Mouse (Mus musculus): ENCODE results near the gene Cdk1.

The Cdk1 gene

DNA sequence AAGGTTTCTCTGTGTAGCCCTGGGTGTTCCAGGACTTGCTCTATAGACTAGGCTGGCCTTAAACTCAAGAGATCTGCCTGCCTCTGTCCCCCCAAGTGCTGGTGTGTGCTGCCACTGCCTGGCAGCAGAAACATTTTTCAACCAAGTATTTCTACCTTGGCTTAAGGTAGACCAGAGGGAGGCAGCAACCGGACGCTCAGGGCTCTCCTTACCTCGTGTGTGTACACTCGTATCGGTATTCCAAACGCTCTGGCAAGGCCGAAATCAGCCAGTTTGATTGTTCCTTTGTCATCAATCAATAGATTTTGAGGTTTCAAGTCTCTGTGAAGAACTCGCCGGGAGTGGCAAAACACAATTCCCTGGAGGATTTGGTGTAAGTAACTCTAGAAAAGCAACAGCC is 10.4 kb downstream of the Cdk1 start:
- DNase-seq (ENCODE audit: low spot score), result no peak

- DNase-seq (ENCODE audit: low spot score), result no peak
Observed at GRCm38 (mm10) chr10:69341570-69342227, 11.0 kb downstream of the Cdk1 start.

DNA sequence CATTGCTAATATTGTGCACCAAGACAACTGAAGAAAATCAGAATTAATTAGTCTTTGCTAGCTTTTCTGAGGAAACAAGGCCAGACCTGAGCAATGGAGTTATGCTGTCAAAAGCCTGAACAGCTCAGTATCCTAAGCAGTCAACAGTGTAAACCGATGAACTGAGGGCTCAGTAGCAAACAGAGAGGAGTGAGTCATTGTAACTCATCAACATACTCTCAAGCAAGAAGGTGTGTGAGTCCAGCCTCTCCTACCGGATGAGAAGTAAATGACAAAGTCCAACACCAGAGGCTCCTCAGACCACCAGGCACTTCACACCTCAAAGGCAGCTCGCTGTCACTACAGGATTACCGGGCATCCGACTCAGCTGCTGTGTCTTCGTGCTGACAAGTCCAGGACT is 12.7 kb downstream of the Cdk1 start:
- DNase-seq (ENCODE audit: low spot score), result no peak

DNA sequence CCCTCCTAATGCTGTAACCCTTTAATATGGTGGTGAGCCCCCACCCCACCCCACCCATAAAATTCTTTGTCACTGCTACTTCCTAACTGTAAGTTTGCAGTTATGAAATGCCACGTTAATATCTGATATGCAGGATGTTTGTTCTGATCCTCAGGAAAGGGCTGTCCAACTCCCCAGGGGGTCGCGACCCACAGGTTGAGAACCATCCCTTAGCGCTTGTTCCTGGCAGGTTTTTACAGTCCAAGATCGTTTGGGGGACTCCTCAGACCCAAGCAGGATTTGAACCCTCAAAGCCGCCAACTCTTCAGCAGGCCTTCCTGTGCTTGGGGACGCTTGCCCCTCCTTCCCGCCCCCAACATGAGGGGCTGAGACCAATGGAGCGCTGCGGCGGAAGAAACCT is 16.5 kb downstream of the Cdk1 start:
- no peak for DNase-seq (ENCODE audit: low spot score)

GRCm38 (mm10) chr10:69335611-69336010 is 17.1 kb downstream of the Cdk1 start:
- DNase-seq (ENCODE audit: low spot score), result no peak

DNA sequence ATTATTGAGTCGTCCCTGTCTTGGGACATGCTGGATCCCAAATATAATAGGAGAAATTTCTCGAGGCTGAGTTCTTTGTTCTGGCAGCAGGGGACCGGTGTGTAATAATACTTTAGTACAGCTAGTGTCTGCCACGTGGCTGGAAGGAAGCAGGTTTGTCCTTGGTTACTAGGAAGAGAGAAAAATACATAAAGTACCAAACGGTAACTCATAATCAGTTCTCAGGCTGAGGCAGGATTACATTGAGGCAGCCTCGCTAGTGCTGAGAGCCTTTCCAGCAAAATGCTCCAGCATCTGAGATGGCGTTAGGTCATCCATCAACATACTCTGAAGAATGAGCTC is 17.6 kb downstream of the Cdk1 start:
- no peak for DNase-seq (ENCODE audit: low spot score)

GRCm38 (mm10) chr10:69334271-69335194 is 18.2 kb downstream of the Cdk1 start:
- no peak for DNase-seq (ENCODE audit: low spot score)

DNA sequence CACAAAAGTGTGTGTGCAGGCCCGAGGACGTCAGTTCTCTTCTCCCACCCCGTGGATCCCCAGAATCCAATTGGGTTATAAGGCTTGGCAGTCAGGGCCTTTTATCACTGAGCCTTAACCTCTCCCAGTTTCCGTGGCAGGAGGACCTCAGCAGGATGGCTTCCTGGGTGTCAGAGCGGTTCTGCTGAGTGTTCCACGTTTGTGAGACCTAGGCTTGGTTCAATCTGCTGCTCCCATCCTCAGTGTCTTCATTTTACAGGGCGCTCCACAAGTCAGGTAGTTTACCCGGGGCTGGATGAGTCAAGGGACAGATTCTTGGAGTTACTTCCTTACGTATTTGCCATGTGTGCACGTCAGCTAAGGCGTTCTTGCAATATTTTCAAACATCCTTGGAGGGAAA is 19.5 kb downstream of the Cdk1 start:
- no peak for DNase-seq (ENCODE audit: low spot score)

DNA sequence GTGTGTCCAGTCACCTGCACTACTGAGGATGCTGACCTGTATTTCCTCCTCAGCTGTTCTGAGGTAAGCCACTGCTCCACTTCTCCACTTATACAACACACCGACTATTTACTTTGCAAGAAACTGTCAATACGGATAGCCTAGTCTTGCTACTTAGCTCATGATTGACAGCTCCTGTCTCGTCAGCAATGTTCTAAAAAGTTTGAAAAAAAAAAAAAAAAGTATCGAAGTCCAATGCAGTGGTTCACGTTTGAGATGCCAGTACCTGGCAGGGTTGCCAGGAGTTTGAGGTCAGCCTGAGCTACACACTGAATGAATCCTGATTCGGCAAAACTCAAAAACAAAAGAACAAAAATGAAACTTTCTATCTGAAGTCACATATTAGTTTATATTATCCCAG is 21.5 kb downstream of the Cdk1 start:
- no peak for DNase-seq (ENCODE audit: low spot score)

GRCm38 (mm10) chr10:69328656-69329046 is 24.1 kb downstream of the Cdk1 start:
- DNase-seq (ENCODE audit: low spot score), result no peak

DNA sequence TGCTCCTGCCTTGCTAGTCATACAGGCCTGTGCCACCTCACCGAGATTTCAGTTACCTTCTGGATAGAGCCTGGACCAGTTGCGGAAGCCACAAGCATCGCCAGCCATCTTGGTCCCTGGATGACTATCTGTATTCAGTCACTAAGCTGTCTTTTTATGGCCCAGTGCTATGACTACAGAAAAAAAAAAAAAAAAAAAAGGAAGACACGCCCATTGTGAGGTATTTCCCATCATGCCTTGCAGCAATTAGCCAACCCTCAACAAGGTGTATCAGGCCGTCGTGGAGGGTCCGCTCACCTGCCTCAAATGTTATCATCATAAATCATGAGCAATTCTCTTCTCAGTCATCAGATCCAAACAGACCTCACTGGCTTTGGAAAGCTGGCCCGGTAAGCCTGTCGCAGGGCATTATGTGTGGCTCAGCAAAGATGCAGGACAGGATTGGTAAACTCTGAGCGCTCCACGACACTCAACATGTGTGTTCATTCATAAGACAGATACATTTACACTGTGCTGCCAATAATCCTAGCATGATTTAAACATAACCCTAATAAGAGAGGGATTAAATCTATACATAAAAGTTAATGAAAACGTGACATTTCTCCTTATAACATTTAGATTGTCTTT is 24.6 kb downstream of the Cdk1 start:
- no peak for DNase-seq (ENCODE audit: low spot score)

- no peak for DNase-seq (ENCODE audit: low spot score)
Observed at GRCm38 (mm10) chr10:69327362-69327761, 25.4 kb downstream of the Cdk1 start.

GRCm38 (mm10) chr10:69326433-69326832 is 26.3 kb downstream of the Cdk1 start:
- DNase-seq (ENCODE audit: low spot score), result no peak

GRCm38 (mm10) chr10:69324816-69325215 is 27.9 kb downstream of the Cdk1 start:
- DNase-seq (ENCODE audit: low spot score), result no peak

GRCm38 (mm10) chr10:69323986-69324385 is 28.8 kb downstream of the Cdk1 start:
- DNase-seq (ENCODE audit: low spot score), result no peak

GRCm38 (mm10) chr10:69321519-69322035 is 31.2 kb downstream of the Cdk1 start:
- DNase-seq (ENCODE audit: low spot score), result no peak

DNA sequence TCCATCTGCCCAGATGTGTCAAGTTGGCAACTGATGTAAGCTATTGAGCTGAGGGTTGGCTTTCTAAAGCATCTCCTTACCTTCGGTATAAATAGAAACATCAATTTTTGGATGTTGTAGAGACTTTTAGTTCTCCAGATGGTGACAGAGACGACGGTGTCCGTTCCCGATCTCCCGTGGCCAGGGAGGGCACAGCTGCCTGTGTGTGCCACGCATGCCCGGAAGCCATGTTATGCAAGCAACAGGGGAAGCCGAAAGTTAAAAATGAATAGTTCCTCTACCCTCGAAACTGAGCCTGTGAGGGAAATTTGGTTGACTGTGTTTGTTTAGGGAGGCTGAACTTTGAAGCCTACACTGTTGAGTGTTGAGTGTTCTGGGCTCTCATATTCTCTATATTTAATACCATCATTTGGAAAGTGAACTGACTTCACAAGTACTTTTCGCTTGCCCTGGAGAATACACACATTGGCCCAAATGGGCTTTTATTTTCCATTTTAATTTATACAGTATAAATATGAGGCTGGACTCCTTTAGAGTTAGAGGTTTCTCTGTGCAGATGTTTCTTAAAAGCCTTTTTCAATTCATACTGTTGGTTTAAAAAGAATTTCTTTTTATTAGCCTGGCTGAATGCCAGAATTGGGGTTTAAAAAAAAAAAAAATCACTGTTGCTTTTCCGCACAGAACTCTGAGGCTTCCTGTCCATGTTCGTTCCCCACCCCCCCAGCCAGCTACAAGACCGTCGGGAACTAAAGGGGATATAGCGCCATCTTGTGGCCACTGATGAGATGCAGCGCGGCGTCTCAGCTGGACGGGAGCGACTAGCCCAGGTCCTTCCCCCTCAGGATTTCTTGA is 31.8 kb downstream of the Cdk1 start:
- peak; percentile 81 for DNase-seq (ENCODE audit: low spot score)

DNA sequence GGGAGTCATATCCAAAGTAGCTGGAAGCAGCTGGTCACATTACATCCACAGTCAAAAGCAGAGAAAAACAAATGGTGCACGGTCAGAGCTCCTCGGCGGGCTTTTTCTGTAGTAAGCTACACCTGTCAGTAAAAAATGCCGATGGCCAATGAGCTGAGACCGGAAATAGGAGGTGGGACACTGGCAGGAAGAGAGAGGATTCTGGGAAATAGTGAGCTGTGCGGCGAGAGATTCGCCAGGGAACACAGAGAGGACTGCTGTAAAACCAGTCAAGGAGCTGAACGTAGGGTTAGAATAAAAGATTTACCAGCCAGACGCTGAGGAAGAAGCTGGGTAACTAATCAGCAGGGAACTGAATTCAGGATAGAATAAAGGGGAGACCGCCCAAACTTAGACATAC is 34.2 kb downstream of the Cdk1 start:
- no peak for DNase-seq (ENCODE audit: low spot score)

GRCm38 (mm10) chr10:69313944-69314343 is 38.8 kb downstream of the Cdk1 start:
- DNase-seq (ENCODE audit: low spot score), result no peak

DNA sequence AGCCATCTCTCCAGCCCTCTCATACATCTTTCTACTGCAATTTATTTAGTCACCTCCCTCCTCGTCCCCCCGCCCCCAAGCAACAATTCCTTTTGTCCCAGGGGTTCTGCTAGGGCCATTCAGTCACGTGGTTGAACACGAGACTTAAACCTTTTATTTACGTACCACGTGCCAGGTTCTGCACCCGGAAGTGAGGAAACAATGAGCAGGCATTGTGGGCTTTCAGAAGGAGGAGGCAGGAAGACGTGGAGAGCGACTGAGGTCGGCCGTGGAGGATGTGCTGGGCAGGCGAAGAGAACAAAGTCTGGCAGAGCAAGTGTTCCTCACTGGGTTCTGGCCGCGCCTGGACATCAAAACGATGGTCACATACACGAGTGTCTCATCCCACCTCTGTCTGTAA is 40.9 kb downstream of the Cdk1 start:
- DNase-seq (ENCODE audit: low spot score), result no peak

DNA sequence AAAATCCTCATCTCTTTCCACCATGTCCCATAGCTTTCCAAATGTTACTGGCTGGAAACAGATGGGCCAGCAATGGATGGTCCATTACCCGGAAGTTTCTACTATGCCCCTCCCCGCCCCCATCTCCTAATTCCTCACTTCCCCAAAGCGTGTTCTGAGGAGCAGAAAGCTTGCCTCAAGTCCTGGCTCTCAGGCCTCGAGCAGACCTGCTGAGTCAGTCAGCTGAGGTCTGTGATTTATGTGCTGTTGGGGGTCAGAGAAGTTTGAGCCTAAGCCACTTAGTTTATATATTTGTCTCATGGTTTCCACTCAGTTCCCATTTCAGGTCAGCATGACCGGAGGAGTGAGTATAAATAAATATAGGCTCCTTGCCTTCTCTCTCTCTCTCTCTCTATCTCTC is 43.6 kb downstream of the Cdk1 start:
- no peak for DNase-seq (ENCODE audit: low spot score)

GRCm38 (mm10) chr10:69307067-69307466 is 45.7 kb downstream of the Cdk1 start:
- DNase-seq (ENCODE audit: low spot score), result peak; percentile 69

Data from urinary bladder, postnatal 25 days (tissue).